Mouse (Mus musculus) forebrain, postnatal 0 days (tissue): ENCODE data around the gene Stxbp1. TPM values are rescaled to one million over a fixed set of nuclear protein-coding genes. Genes with fewer than 3 reads are reported as not detected.

Source experiments
- ATAC-seq: fragments of 200-750 bp; cut with Nextera tagmentation; 2 replicates; pipeline ENCODE4 v1.8.0; 2017; ENCODE audit warnings: mild to moderate bottlenecking, moderate library complexity
- DNase-seq: peaks from one replicate; pipeline ENCODE4 v3.0.0-alpha.2; 2015
- H3K27ac ChIP-seq: fragments of 300-500 bp; sonication (generic); 2 replicates; pipeline ENCODE4 v1.5.1; 2014; ENCODE audit warnings: low read depth, mild to moderate bottlenecking, antibody characterized with exemption, low read length, moderate library complexity, mixed read lengths
- H3K27me3 ChIP-seq: fragments of 300-500 bp; sonication (generic); 2 replicates; pipeline ENCODE4 v1.6.1; 2014; ENCODE audit warnings: mild to moderate bottlenecking, low read length, mixed read lengths; ENCODE audit not compliant: insufficient read depth
- H3K36me3 ChIP-seq: fragments of 300-500 bp; sonication (generic); 2 replicates; pipeline ENCODE4 v1.6.1; 2014; ENCODE audit warnings: mild to moderate bottlenecking, moderate library complexity; ENCODE audit not compliant: insufficient read depth
- H3K4me1 ChIP-seq: fragments of 300-500 bp; sonication (generic); 2 replicates; pipeline ENCODE4 v1.6.1; 2014; ENCODE audit warnings: antibody characterized with exemption; ENCODE audit not compliant: insufficient read depth
- H3K4me2 ChIP-seq: fragments of 300-500 bp; sonication (generic); 2 replicates; pipeline ENCODE4 v1.6.1; 2014; ENCODE audit warnings: low read depth, mild to moderate bottlenecking, moderate library complexity
- H3K4me3 ChIP-seq: fragments of 300-500 bp; sonication (generic); 2 replicates; pipeline ENCODE4 v1.5.1; 2014; ENCODE audit warnings: low read depth, low read length, mixed read lengths
- H3K9ac ChIP-seq: fragments of 300-500 bp; sonication (generic); 2 replicates; pipeline ENCODE4 v1.6.1; 2014; ENCODE audit warnings: mild to moderate bottlenecking
- H3K9me3 ChIP-seq: fragments of 300-500 bp; sonication (generic); 2 replicates; pipeline ENCODE4 v1.6.1; 2016; ENCODE audit warnings: low read length
- CTCF ChIP-seq: sonication (generic); IDR thresholded peaks from 2 replicates; pipeline ENCODE4 v1.5.1; 2016; ENCODE audit warnings: antibody characterized with exemption, control low read depth, low read depth
- WGBS: fragments of 180-500 bp; shearing (Covaris S2); extraction: QIAGEN DNeasy Blood & Tissue Kit; methylation state at CpG from one replicate; pipeline ENCODE4 v1.1.7; 2014; 5-methylcytosine and 5-hydroxymethylcytosine counted together
- polyA plus RNA-seq: library from polyadenylated mRNA; unstranded; fragments of >200 nt; fragmentation: Nextera tagmentation; extraction: Ambion mirVana; gene quantifications from 2 replicates; pipeline ENCODE4 v1.2.1, GENCODE M21; 2015
- total RNA-seq: library from RNA; depleted of rRNA; stranded (reverse); fragments of >200 nt; gene quantifications from 2 replicates; pipeline ENCODE4 v1.2.3, GENCODE M21; 2014

The Stxbp1 gene
- total and polyA plus RNA-seq, 2 experiments from 2014 or later = 135 to 350 TPM

- DNase-seq (no peak), ATAC-seq (peak; percentile 60; the same call in 1 of the 2 replicates)
- TF ChIP-seq CTCF = no peak
- Histone ChIP-seq H3K4me3 (no peak overlapping the region), H3K9ac (no peak overlapping the region), H3K27ac (peak overlapping the region; percentile 75), H3K36me3 (peaks cover 56% of the 10 kb centered on the region), H3K4me1 (no peaks in the 10 kb centered on the region), H3K4me2 (no peak overlapping the region), H3K9me3 (no peaks in the 10 kb centered on the region), H3K27me3 (no peaks in the 10 kb centered on the region)
- WGBS = 79% methylated on average over 2 of the region's 2 CpGs
Measured at GRCm38 (mm10) chr2:32816497-32816896, 30.5 kb downstream of the Stxbp1 start.

- Histone ChIP-seq H3K9ac (no peak overlapping the region), H3K27ac (no peak overlapping the region), H3K9me3 (no peaks in the 10 kb centered on the region), H3K4me1 (no peaks in the 10 kb centered on the region), H3K4me2 (no peak overlapping the region), H3K36me3 (peaks cover 63% of the 10 kb centered on the region), H3K27me3 (no peaks in the 10 kb centered on the region), H3K4me3 (no peak overlapping the region)
- DNase-seq (no peak), ATAC-seq (no peak)
- 89% methylated on average over 8 of the region's 8 CpGs for WGBS
- no peak for TF ChIP-seq CTCF
Measured at GRCm38 (mm10) chr2:32811959-32812358, 35.1 kb downstream of the Stxbp1 start.

GRCm38 (mm10) chr2:32808816-32809566, 38.1 kb downstream of the Stxbp1 start:
- no peak for TF ChIP-seq CTCF
- Histone ChIP-seq H3K9ac (no peak overlapping the region), H3K27me3 (no peaks in the 10 kb centered on the region), H3K36me3 (peaks cover 77% of the 10 kb centered on the region), H3K9me3 (no peaks in the 10 kb centered on the region), H3K27ac (no peak overlapping the region), H3K4me2 (no peak overlapping the region), H3K4me3 (no peak overlapping the region), H3K4me1 (no peaks in the 10 kb centered on the region)
- 96% methylated on average over 14 of the region's 14 CpGs for WGBS
- no peak for ATAC-seq
- no peak for DNase-seq

GRCm38 (mm10) chr2:32798251-32798962, 48.6 kb downstream of the Stxbp1 start:
- Histone ChIP-seq H3K27me3 (no peaks in the 10 kb centered on the region), H3K9ac (no peak overlapping the region), H3K36me3 (peaks cover 97% of the 10 kb centered on the region), H3K4me2 (no peak overlapping the region), H3K27ac (no peak overlapping the region), H3K4me1 (no peaks in the 10 kb centered on the region), H3K4me3 (no peak overlapping the region), H3K9me3 (no peaks in the 10 kb centered on the region)
- WGBS = 81% methylated on average over 10 of the region's 10 CpGs
- no peak for TF ChIP-seq CTCF
- DNase-seq = no peak
- no peak for ATAC-seq

- Histone ChIP-seq H3K27me3 (no peaks in the 10 kb centered on the region), H3K36me3 (peaks cover 87% of the 10 kb centered on the region), H3K9me3 (no peaks in the 10 kb centered on the region), H3K27ac (no peak overlapping the region), H3K4me1 (no peaks in the 10 kb centered on the region), H3K4me2 (no peak overlapping the region), H3K9ac (no peak overlapping the region), H3K4me3 (no peak overlapping the region)
- WGBS = 82% methylated on average over 13 of the region's 13 CpGs
- no peak for DNase-seq
- no peak for TF ChIP-seq CTCF
- no peak for ATAC-seq
Measured at GRCm38 (mm10) chr2:32795748-32796418, 51.2 kb downstream of the Stxbp1 start.

- 54% methylated on average over 6 of the region's 6 CpGs for WGBS
Measured at GRCm38 (mm10) chr2:32791297-32791696, 55.7 kb downstream of the Stxbp1 start.

GRCm38 (mm10) chr2:32788581-32788980, 58.5 kb downstream of the Stxbp1 start:
- H3K4me1 ChIP-seq = no peaks in the 10 kb centered on the region
- H3K9ac ChIP-seq = no peak overlapping the region
- DNase-seq (no peak), ATAC-seq (no peak)
- no peak overlapping the region for H3K27ac ChIP-seq
- 64% methylated on average over 2 of the region's 2 CpGs for WGBS
- no peak overlapping the region for H3K4me2 ChIP-seq
- H3K9me3 ChIP-seq = no peaks in the 10 kb centered on the region
- H3K4me3 ChIP-seq = no peak overlapping the region
- TF ChIP-seq CTCF = no peak
- no peaks in the 10 kb centered on the region for H3K27me3 ChIP-seq
- H3K36me3 ChIP-seq = peaks cover 35% of the 10 kb centered on the region

More at GRCm38 (mm10) chr2:32791297-32791696, 55.7 kb downstream of the Stxbp1 start:
- DNase-seq (no peak), ATAC-seq (no peak)
- Histone ChIP-seq H3K9me3 (no peaks in the 10 kb centered on the region), H3K27ac (no peak overlapping the region), H3K36me3 (peaks cover 62% of the 10 kb centered on the region), H3K4me2 (no peak overlapping the region), H3K4me3 (no peak overlapping the region), H3K27me3 (no peaks in the 10 kb centered on the region), H3K4me1 (no peaks in the 10 kb centered on the region), H3K9ac (no peak overlapping the region)
- TF ChIP-seq CTCF = no peak
